Mouse (Mus musculus) liver, postnatal 0 days (tissue): Measurements from ENCODE around the gene Rnf187. TPM values are rescaled to one million over a fixed set of nuclear protein-coding genes. Genes with fewer than 3 reads are reported as not detected.

ENCODE experiments used
- ATAC-seq: fragments of 200-750 bp; cut with Nextera tagmentation; 2 replicates; pipeline ENCODE4 v1.8.0; 2017; ENCODE audit warnings: mild to moderate bottlenecking, moderate library complexity
- DNase-seq: peaks from one replicate; pipeline ENCODE4 v3.0.0-alpha.2; 2016
- H3K27ac ChIP-seq: fragments of 300-500 bp; sonication (generic); 2 replicates; pipeline ENCODE4 v1.5.1; 2014; ENCODE audit warnings: antibody characterized with exemption, moderate library complexity, mild to moderate bottlenecking, low read depth
- H3K27me3 ChIP-seq: fragments of 300-500 bp; sonication (generic); 2 replicates; pipeline ENCODE4 v1.6.1; 2014; ENCODE audit warnings: low read length, control low read depth, mixed read lengths; ENCODE audit not compliant: insufficient read depth
- H3K36me3 ChIP-seq: fragments of 300-500 bp; sonication (generic); replicated peaks from 2 replicates; pipeline ENCODE4 v1.6.1; 2014; ENCODE audit warnings: mild to moderate bottlenecking, control low read depth, low read length, moderate library complexity, mixed read lengths; ENCODE audit not compliant: insufficient read depth
- H3K4me1 ChIP-seq: fragments of 300-500 bp; sonication (generic); 2 replicates; pipeline ENCODE4 v1.6.1; 2014; ENCODE audit warnings: antibody characterized with exemption, mild to moderate bottlenecking, control low read depth; ENCODE audit not compliant: insufficient read depth
- H3K4me2 ChIP-seq: fragments of 300-500 bp; sonication (generic); 2 replicates; pipeline ENCODE4 v1.6.1; 2014; ENCODE audit warnings: low read depth, mild to moderate bottlenecking, low read length, moderate library complexity, mixed read lengths
- H3K4me3 ChIP-seq: fragments of 300-500 bp; sonication (generic); 2 replicates; pipeline ENCODE4 v1.5.1; 2014; ENCODE audit warnings: low read depth, low read length
- H3K9ac ChIP-seq: fragments of 300-500 bp; sonication (generic); replicated peaks from 2 replicates; pipeline ENCODE4 v1.6.1; 2014; ENCODE audit warnings: mild to moderate bottlenecking, moderate library complexity
- H3K9me3 ChIP-seq: fragments of 300-500 bp; sonication (generic); 2 replicates; pipeline ENCODE4 v1.6.1; 2016; ENCODE audit warnings: mild to moderate bottlenecking, control low read depth, low read length, mixed read lengths
- CTCF ChIP-seq: sonication (generic); IDR thresholded peaks from 2 replicates; pipeline ENCODE4 v1.5.1; 2016; ENCODE audit warnings: antibody characterized with exemption, low read depth
- EP300 ChIP-seq: IDR thresholded peaks from 2 replicates; pipeline ENCODE4 v1.6.1; 2016; ENCODE audit warnings: antibody characterized with exemption, low read depth, mild to moderate bottlenecking
- WGBS: fragments of 180-500 bp; shearing (Covaris S2); extraction: QIAGEN DNeasy Blood & Tissue Kit; methylation state at CpG from one replicate; pipeline ENCODE4 v1.1.7; 2014; ENCODE audit not compliant: insufficient replicate concordance; 5-methylcytosine and 5-hydroxymethylcytosine counted together
- polyA plus RNA-seq: library from polyadenylated mRNA; unstranded; fragments of >200 nt; fragmentation: Nextera tagmentation; extraction: Ambion mirVana; gene quantifications from 2 replicates; pipeline ENCODE4 v1.2.1, GENCODE M21; 2015

The Rnf187 gene
- polyA plus RNA-seq, 1 experiment from 2014 or later: 85.3 TPM

GRCm38 (mm10) chr11:58978027-58978705 is 39.5 kb upstream of the Rnf187 start, which contains the start of gene Trim11:
TSS of gene Trim11 (plus strand) at chr11:58978093.
- TF ChIP-seq CTCF (no peak), EP300 (no peak)
- H3K27ac ChIP-seq: peak within 1 kb of the TSS; percentile 91
- H3K36me3 ChIP-seq: peaks cover 15% of the 10 kb centered on the region; the same call in 1 of the 2 replicates
- DNase-seq: peak; percentile 71
- peak within 1 kb of the TSS; percentile 91 for H3K9ac ChIP-seq
- no peaks in the 10 kb centered on the region for H3K27me3 ChIP-seq
- H3K9me3 ChIP-seq: no peaks in the 10 kb centered on the region
- peak within 1 kb of the TSS; percentile 83 for H3K4me3 ChIP-seq
- H3K4me2 ChIP-seq: peak within 1 kb of the TSS; percentile 93
- WGBS: under 1% methylated on average over 64 of the region's 64 CpGs
- peak; percentile 32 for ATAC-seq
- peaks cover 33% of the 10 kb centered on the region for H3K4me1 ChIP-seq

GRCm38 (mm10) chr11:58977607-58978026 is 38.9 kb upstream of the Rnf187 start:
- H3K4me1 ChIP-seq: peaks cover 33% of the 10 kb centered on the region
- peak overlapping the region; percentile 91 for H3K27ac ChIP-seq
- DNase-seq (no peak), ATAC-seq (peak; percentile 7; the same call in 1 of the 2 replicates)
- TF ChIP-seq EP300 (no peak; the same call in 1 of the 2 replicates), CTCF (no peak)
- peak overlapping the region; percentile 91 for H3K9ac ChIP-seq
- whole genome bisulfite sequencing: 0% methylated on average over 21 of the region's 21 CpGs
- H3K4me2 ChIP-seq: peak overlapping the region; percentile 93
- peak overlapping the region; percentile 83 for H3K4me3 ChIP-seq
- peaks cover 11% of the 10 kb centered on the region; the same call in 1 of the 2 replicates for H3K36me3 ChIP-seq
- no peaks in the 10 kb centered on the region for H3K9me3 ChIP-seq
- H3K27me3 ChIP-seq: no peaks in the 10 kb centered on the region

GRCm38 (mm10) chr11:58977150-58977549 is 38.4 kb upstream of the Rnf187 start:
- Histone ChIP-seq H3K4me2 (peak overlapping the region; percentile 93), H3K36me3 (peaks cover 9% of the 10 kb centered on the region; the same call in 1 of the 2 replicates), H3K27me3 (no peaks in the 10 kb centered on the region), H3K27ac (peak overlapping the region; percentile 91), H3K4me1 (peaks cover 30% of the 10 kb centered on the region), H3K9me3 (no peaks in the 10 kb centered on the region), H3K4me3 (peak overlapping the region; percentile 83), H3K9ac (peak overlapping the region; percentile 91)
- under 1% methylated on average over 29 of the region's 29 CpGs for WGBS
- peak; percentile 34; the same call in 1 of the 2 replicates for ATAC-seq
- DNase-seq: peak; percentile 71
- TF ChIP-seq EP300 (no peak), CTCF (no peak)

GRCm38 (mm10) chr11:58974414-58974813 is 35.7 kb upstream of the Rnf187 start:
- no peaks in the 10 kb centered on the region for H3K27me3 ChIP-seq
- H3K4me3 ChIP-seq: no peak overlapping the region
- no peak overlapping the region for H3K9ac ChIP-seq
- H3K4me1 ChIP-seq: peaks cover 10% of the 10 kb centered on the region
- no peaks in the 10 kb centered on the region for H3K9me3 ChIP-seq
- WGBS: 78% methylated on average over 3 of the region's 3 CpGs
- DNase-seq (no peak), ATAC-seq (no peak)
- H3K27ac ChIP-seq: no peak overlapping the region
- no peak overlapping the region for H3K4me2 ChIP-seq
- peaks cover 11% of the 10 kb centered on the region for H3K36me3 ChIP-seq
- no peak for TF ChIP-seq CTCF
- no peak for TF ChIP-seq EP300

- no peak for ATAC-seq
- WGBS: 95% methylated on average over 3 of the region's 3 CpGs
- Histone ChIP-seq H3K9me3 (no peaks in the 10 kb centered on the region), H3K4me1 (peaks cover 3% of the 10 kb centered on the region; the same call in 1 of the 2 replicates), H3K4me2 (no peak overlapping the region), H3K9ac (no peak overlapping the region), H3K27ac (no peak overlapping the region), H3K4me3 (no peak overlapping the region), H3K27me3 (no peaks in the 10 kb centered on the region), H3K36me3 (peaks cover 11% of the 10 kb centered on the region)
- no peak for TF ChIP-seq EP300
- TF ChIP-seq CTCF: no peak
- DNase-seq: no peak
Measured at GRCm38 (mm10) chr11:58971796-58972195, 33.1 kb upstream of the Rnf187 start.

- H3K36me3 ChIP-seq: peaks cover 11% of the 10 kb centered on the region
- H3K4me3 ChIP-seq: no peak overlapping the region
- H3K9me3 ChIP-seq: no peaks in the 10 kb centered on the region
- WGBS: 84% methylated on average over 21 of the region's 21 CpGs
- H3K27ac ChIP-seq: no peak overlapping the region
- TF ChIP-seq EP300 (no peak), CTCF (0 out of 2 replicates have a peak, but pooled peaks have one; percentile 18)
- no peak overlapping the region for H3K9ac ChIP-seq
- no peak overlapping the region for H3K4me2 ChIP-seq
- DNase-seq (no peak), ATAC-seq (no peak)
- H3K27me3 ChIP-seq: no peaks in the 10 kb centered on the region
- peaks cover 5% of the 10 kb centered on the region; the same call in 1 of the 2 replicates for H3K4me1 ChIP-seq
Measured at GRCm38 (mm10) chr11:58970831-58971530, 32.3 kb upstream of the Rnf187 start.
